ENCODE assay signal across 11 mouse cellular contexts in genomic region chr5:142386329-142386728, GRCm38 (mm10). TPM values are rescaled to one million over a fixed set of nuclear protein-coding genes. Genes with fewer than 3 reads are reported as not detected.
DNase-seq lines count a peak whose midpoint lies in the region; ATAC-seq and TF ChIP-seq lines count a peak whose summit lies in the region.
"Had no signal": no experiment of that assay in that cellular context is flagged by ENCODE, and none has a peak within 500 bp of the region (broad histone marks: within the 10 kb centered on the region; RNA-seq: fewer than 3 reads in every experiment).

No protein-coding gene starts in this region.

- H3K27ac ChIP-seq in spleen, adult 2 months (ENCODE audit: insufficient read depth, low read length), result peak overlapping the region; percentile 26
- peak overlapping the region; percentile 82 for H3K27ac ChIP-seq in hindbrain, embryonic 12.5 days
- H3K27ac ChIP-seq in midbrain, embryonic 12.5 days (replicated peaks), result peak overlapping the region; percentile 78
- H3K27ac ChIP-seq in liver, postnatal 0 days (ENCODE audit: low read depth), result no peak overlapping the region
- H3K27ac ChIP-seq: liver, embryonic 13.5 days had no signal

- H3K9me3 ChIP-seq in hindbrain, embryonic 12.5 days (replicated peaks), result no peaks in the 10 kb centered on the region
- H3K9me3 ChIP-seq in midbrain, embryonic 12.5 days, result no peaks in the 10 kb centered on the region
- no peaks in the 10 kb centered on the region for H3K9me3 ChIP-seq in liver, postnatal 0 days (ENCODE audit: low read length)
- H3K9me3 ChIP-seq: liver, embryonic 13.5 days had no signal

- no peak for DNase-seq in spleen, adult 2 months (ENCODE audit: low read depth in 1 of 2, low spot score in 2 of 2)
- DNase-seq in spleen, adult 12 weeks (ENCODE audit: low spot score), result no peak
- no peak for DNase-seq in c-Kit-positive CD71-positive TER-119-positive erythroid progenitor cells, embryonic 14.5 days (ENCODE audit: low spot score)
- DNase-seq in layer of hippocampus, adult 9-10 months (ENCODE audit: low spot score), result no peak
- no peak for DNase-seq in liver, postnatal 0 days
- DNase-seq: liver, embryonic 13.5 days; right cerebral cortex, postnatal 25 days; thymus, postnatal 4 days had no signal

- no peaks in the 10 kb centered on the region for H3K36me3 ChIP-seq in spleen, adult 2 months (ENCODE audit: control insufficient read depth, insufficient read depth, low read length)
- H3K36me3 ChIP-seq in hindbrain, embryonic 12.5 days, result no peaks in the 10 kb centered on the region
- no peaks in the 10 kb centered on the region for H3K36me3 ChIP-seq in midbrain, embryonic 12.5 days
- H3K36me3 ChIP-seq in liver, postnatal 0 days (replicated peaks; ENCODE audit: insufficient read depth, low read length), result no peaks in the 10 kb centered on the region
- H3K36me3 ChIP-seq: liver, embryonic 13.5 days had no signal

- no peak for TF ChIP-seq POLR2A in spleen, adult 2 months (IDR thresholded peaks at IDR 0.05; ENCODE audit: low read depth, low read length)

- no peak overlapping the region; the same call in 1 of the 2 replicates for H3K9ac ChIP-seq in hindbrain, embryonic 12.5 days
- no peak overlapping the region for H3K9ac ChIP-seq in midbrain, embryonic 12.5 days (replicated peaks)
- no peak overlapping the region for H3K9ac ChIP-seq in liver, postnatal 0 days (replicated peaks)
- H3K9ac ChIP-seq: liver, embryonic 13.5 days had no signal

- no peak for TF ChIP-seq CTCF in spleen, adult 2 months (IDR thresholded peaks at IDR 0.05; ENCODE audit: extremely low read depth, insufficient read depth, insufficient read length, insufficient replicate concordance)
- TF ChIP-seq CTCF in liver, postnatal 0 days (IDR thresholded peaks at IDR 0.05; ENCODE audit: low read depth), result no peak

- ATAC-seq in hindbrain, embryonic 12.5 days (ENCODE audit: low FRiP score), result peak; percentile 51
- ATAC-seq in midbrain, embryonic 12.5 days (ENCODE audit: low FRiP score, low read depth), result 0 out of 2 replicates have a peak, but pooled peaks have one; percentile 9
- no peak for ATAC-seq in megakaryocyte-erythroid progenitor cell, adult 5-6 weeks (replicated peaks; ENCODE audit: low FRiP score, low TSS enrichment, poor library complexity, severe bottlenecking)
- no peak for ATAC-seq in liver, postnatal 0 days

- H3K4me2 ChIP-seq in hindbrain, embryonic 12.5 days (replicated peaks), result peak overlapping the region; percentile 32; the same call in 1 of the 2 replicates
- peak overlapping the region; percentile 4; the same call in 1 of the 2 replicates for H3K4me2 ChIP-seq in midbrain, embryonic 12.5 days (replicated peaks)
- H3K4me2 ChIP-seq in liver, postnatal 0 days (ENCODE audit: low read depth, low read length), result no peak overlapping the region
- H3K4me2 ChIP-seq: liver, embryonic 13.5 days had no signal

- H3K4me3 ChIP-seq in spleen, adult 2 months (ENCODE audit: extremely low read depth, insufficient read depth, insufficient read length), result no peak overlapping the region
- H3K4me3 ChIP-seq in hindbrain, embryonic 12.5 days, result no peak overlapping the region
- no peak overlapping the region for H3K4me3 ChIP-seq in midbrain, embryonic 12.5 days
- no peak overlapping the region for H3K4me3 ChIP-seq in liver, postnatal 0 days (ENCODE audit: low read depth, low read length)
- H3K4me3 ChIP-seq: liver, embryonic 13.5 days had no signal

- WGBS in spleen, adult 2 months, result 84% methylated on average over 6 of the region's 6 CpGs
- 32% methylated on average over 6 of the region's 6 CpGs for WGBS in hindbrain, embryonic 12.5 days
- WGBS in midbrain, embryonic 12.5 days, result 26% methylated on average over 6 of the region's 6 CpGs
- WGBS in liver, postnatal 0 days (ENCODE audit: insufficient replicate concordance), result 78% methylated on average over 6 of the region's 6 CpGs

- TF ChIP-seq EP300 in liver, postnatal 0 days (IDR thresholded peaks at IDR 0.05; ENCODE audit: low read depth), result no peak

- peaks cover 12% of the 10 kb centered on the region; the same call in 1 of the 2 replicates for H3K4me1 ChIP-seq in spleen, adult 2 months (ENCODE audit: control insufficient read depth, insufficient read depth, insufficient read length)
- peaks cover 33% of the 10 kb centered on the region for H3K4me1 ChIP-seq in hindbrain, embryonic 12.5 days
- H3K4me1 ChIP-seq in midbrain, embryonic 12.5 days, result peaks cover 39% of the 10 kb centered on the region
- H3K4me1 ChIP-seq in liver, postnatal 0 days (ENCODE audit: insufficient read depth), result peaks cover 8% of the 10 kb centered on the region

- no peaks in the 10 kb centered on the region for H3K27me3 ChIP-seq in spleen, adult 2 months (ENCODE audit: control insufficient read depth, insufficient read depth, low read length)
- no peaks in the 10 kb centered on the region for H3K27me3 ChIP-seq in hindbrain, embryonic 12.5 days
- no peaks in the 10 kb centered on the region for H3K27me3 ChIP-seq in midbrain, embryonic 12.5 days
- H3K27me3 ChIP-seq in liver, postnatal 0 days (ENCODE audit: insufficient read depth, low read length), result no peaks in the 10 kb centered on the region
- H3K27me3 ChIP-seq: liver, embryonic 13.5 days had no signal

RNA-seq across cellular contexts. Expression of gene Foxk1, which starts 15.0 kb away (rescaled TPM):
- polyA plus RNA-seq in spleen, adult 2 months (2012; rRNA removed), result 39.2 and 133 TPM in 2 replicates
- 7.9 and 8.8 TPM in 2 replicates for polyA plus RNA-seq in hindbrain, embryonic 12.5 days (2016; fragmentation: Nextera tagmentation; extraction: Ambion mirVana)
- polyA plus RNA-seq in midbrain, embryonic 12.5 days (2016; fragmentation: Nextera tagmentation; extraction: Ambion mirVana), result 7.6 and 9.6 TPM in 2 replicates
- total RNA-seq in megakaryocyte-erythroid progenitor cell, adult 5-6 weeks (2014; fragmentation: Nextera tagmentation), result 12.3 and 17.0 TPM in 2 replicates
- 6.4 and 6.8 TPM in 2 replicates for total RNA-seq in megakaryocyte-erythroid progenitor cell, adult 5-6 weeks (2017)
- polyA plus RNA-seq in liver, postnatal 0 days (2015; fragmentation: Nextera tagmentation; extraction: Ambion mirVana), result 1.7 TPM in 2 replicates

Comparison
In these comparisons a context has a peak if more than half of its experiments do, and no peak if none do; other contexts are left out.
1. ATAC-seq: peak in hindbrain, embryonic 12.5 days (single experiment) and midbrain, embryonic 12.5 days (single experiment); none in megakaryocyte-erythroid progenitor cell, adult 5-6 weeks (single experiment) and liver, postnatal 0 days (single experiment).